Mouse (Mus musculus): Measurements from ENCODE around the gene Sash1.

GRCm38 (mm10) chr10:8925299-8925698 is 39.4 kb upstream of the Sash1 start:
- TF ChIP-seq UBTF (IDR thresholded peaks at IDR 0.05; ENCODE audit: low read depth, low read length) (no peak), POLR2A (IDR thresholded peaks at IDR 0.05; ENCODE audit: low read depth, low read length) (no peak), MEF2A (IDR thresholded peaks at IDR 0.05; ENCODE audit: borderline replicate concordance, low read depth, low read length) (no peak), TCF12 (IDR thresholded peaks at IDR 0.05; ENCODE audit: low read depth, low read length) (no peak), CHD1 (IDR thresholded peaks at IDR 0.05; ENCODE audit: low read depth, low read length) (no peak), BHLHE40 (IDR thresholded peaks at IDR 0.05; ENCODE audit: low read depth, low read length) (no peak), CTCF (conservative IDR thresholded peaks at IDR 0.05 in 1 of 2, IDR thresholded peaks at IDR 0.05 in 1 of 2; ENCODE audit: low read depth in 2 of 2, low read length in 2 of 2) (no peak), RAD21 (IDR thresholded peaks at IDR 0.05; ENCODE audit: low read depth, low read length) (no peak)

Data from CH12.LX (cell line).